Mouse (Mus musculus): ENCODE measurements around the gene Gpn3. TPM values are rescaled to one million over a fixed set of nuclear protein-coding genes. Genes with fewer than 3 reads are reported as not detected.

Gene Gpn3
- polyA plus RNA-seq, 1 experiment = 18.9 TPM

DNA sequence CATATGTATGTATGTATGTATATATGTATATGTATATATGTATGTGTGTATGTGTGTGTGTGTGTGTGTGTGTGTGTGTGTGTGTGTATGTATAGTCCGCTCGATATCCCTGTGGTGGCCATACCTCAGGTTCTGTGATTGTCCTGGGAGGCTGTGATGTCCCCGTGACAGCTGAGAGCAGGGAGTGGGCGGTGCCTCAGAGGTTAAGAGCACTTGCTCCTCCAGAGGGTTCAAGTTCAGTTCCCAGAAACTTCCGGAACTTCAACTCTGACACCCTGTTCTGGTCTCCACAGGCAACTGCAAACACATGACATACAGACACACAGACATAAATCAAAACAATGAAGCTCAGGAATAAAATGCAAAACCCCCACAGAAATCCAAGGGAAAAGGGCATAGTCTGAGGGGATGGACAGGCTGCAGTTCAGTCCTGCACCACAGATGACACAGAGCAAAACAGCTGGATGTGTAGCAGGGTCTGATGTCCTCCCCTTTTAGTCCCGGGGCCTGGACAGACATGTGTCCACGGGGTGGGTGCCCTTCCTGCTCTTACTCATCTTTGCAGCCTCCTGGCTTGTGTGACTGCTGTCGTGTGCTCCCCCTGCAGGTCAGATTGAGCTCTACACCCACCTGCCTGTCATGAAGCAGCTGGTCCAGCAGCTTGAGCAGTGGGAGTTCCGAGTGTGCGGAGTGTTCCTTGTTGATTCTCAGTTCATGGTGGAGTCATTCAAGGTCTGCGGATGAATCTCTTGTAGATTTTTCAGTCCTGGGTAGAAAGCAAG, 7.9 kb downstream of the Gpn3 start:
- Histone ChIP-seq H3K27me3 (ENCODE audit: control insufficient read depth, insufficient read depth, insufficient read length) (no peaks in the 10 kb centered on the region), H3ac (ENCODE audit: control insufficient read depth, insufficient read length) (no peak overlapping the region), H3K4me2 (ENCODE audit: low read depth) (peak overlapping the region; percentile 49), H3K4me3 (no peak overlapping the region), H3K79me2 (ENCODE audit: control insufficient read depth, insufficient read depth) (no peaks in the 10 kb centered on the region), H3K36me3 (ENCODE audit: control insufficient read depth, insufficient read depth) (peaks cover 6% of the 10 kb centered on the region)
- TF ChIP-seq MYOG (IDR thresholded peaks at IDR 0.05; ENCODE audit: control insufficient read depth in 1 of 3, insufficient read depth in 1 of 3, insufficient read length in 2 of 3, low read depth in 2 of 3) (peak in 2 of 3 experiments; percentile 13 to 66), REST (IDR thresholded peaks at IDR 0.05; ENCODE audit: insufficient read depth, insufficient read length) (no peak), MYOD1 (IDR thresholded peaks at IDR 0.05; ENCODE audit: control insufficient read depth in 1 of 3, insufficient read length in 2 of 3, low read depth in 2 of 3) (peak in 2 of 3 experiments; percentile 34 to 69)

DNA sequence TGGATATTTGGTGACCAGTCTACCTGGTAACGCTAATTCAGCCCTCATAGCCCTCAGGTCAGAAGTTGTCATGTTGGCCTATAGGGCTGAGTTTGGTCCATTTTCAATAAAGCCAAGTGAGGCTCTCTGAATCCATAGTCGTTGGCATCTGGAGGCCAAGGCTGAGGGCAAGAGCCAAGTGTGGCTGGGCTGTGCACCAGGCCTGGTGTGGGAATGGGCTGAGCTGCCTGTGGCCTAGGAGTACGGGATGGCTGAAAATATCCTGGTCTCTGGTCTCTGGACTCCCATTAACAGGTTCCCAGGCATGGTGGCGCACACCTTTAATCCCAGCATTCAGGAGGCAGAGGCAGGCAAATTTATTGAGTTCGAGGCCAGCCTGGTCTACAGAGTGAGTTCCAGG, 18.3 kb downstream of the Gpn3 start:
- TF ChIP-seq POLR2A (IDR thresholded peaks at IDR 0.05; ENCODE audit: insufficient read length, low read depth) (no peak), E2F4 (IDR thresholded peaks at IDR 0.05; ENCODE audit: insufficient read depth) (no peak), MYOG (IDR thresholded peaks at IDR 0.05; ENCODE audit: control insufficient read depth in 1 of 3, insufficient read depth in 1 of 3, insufficient read length in 2 of 3, low read depth in 2 of 3) (no peak), USF1 (IDR thresholded peaks at IDR 0.05; ENCODE audit: low read depth) (no peak), CEBPB (IDR thresholded peaks at IDR 0.05; ENCODE audit: insufficient read depth, poor library complexity, severe bottlenecking) (no peak), SRF (IDR thresholded peaks at IDR 0.05; ENCODE audit: control insufficient read depth, insufficient read length, low read depth) (no peak), POLR2AphosphoS2 (IDR thresholded peaks at IDR 0.05; ENCODE audit: insufficient read length, low read depth) (no peak), MAX (IDR thresholded peaks at IDR 0.05; ENCODE audit: low read depth) (no peak), REST (IDR thresholded peaks at IDR 0.05; ENCODE audit: insufficient read depth, insufficient read length) (no peak), MYOD1 (IDR thresholded peaks at IDR 0.05; ENCODE audit: control insufficient read depth in 1 of 3, insufficient read length in 2 of 3, low read depth in 2 of 3) (no peak), TCF12 (IDR thresholded peaks at IDR 0.05; ENCODE audit: insufficient read depth, poor library complexity, severe bottlenecking) (no peak), TCF3 (IDR thresholded peaks at IDR 0.05; ENCODE audit: insufficient read length, low read depth) (no peak)
- no peaks in the 10 kb centered on the region for H3K36me3 ChIP-seq (ENCODE audit: control insufficient read depth, insufficient read depth)
- H3K4me3 ChIP-seq = no peak overlapping the region
- peaks cover 18% of the 10 kb centered on the region for H3K79me2 ChIP-seq (ENCODE audit: control insufficient read depth, insufficient read depth)
- no peak overlapping the region for H3K4me2 ChIP-seq (ENCODE audit: low read depth)
- H3ac ChIP-seq (ENCODE audit: control insufficient read depth, insufficient read length) = no peak overlapping the region
- H3K27me3 ChIP-seq (ENCODE audit: control insufficient read depth, insufficient read depth, insufficient read length) = no peaks in the 10 kb centered on the region

DNA sequence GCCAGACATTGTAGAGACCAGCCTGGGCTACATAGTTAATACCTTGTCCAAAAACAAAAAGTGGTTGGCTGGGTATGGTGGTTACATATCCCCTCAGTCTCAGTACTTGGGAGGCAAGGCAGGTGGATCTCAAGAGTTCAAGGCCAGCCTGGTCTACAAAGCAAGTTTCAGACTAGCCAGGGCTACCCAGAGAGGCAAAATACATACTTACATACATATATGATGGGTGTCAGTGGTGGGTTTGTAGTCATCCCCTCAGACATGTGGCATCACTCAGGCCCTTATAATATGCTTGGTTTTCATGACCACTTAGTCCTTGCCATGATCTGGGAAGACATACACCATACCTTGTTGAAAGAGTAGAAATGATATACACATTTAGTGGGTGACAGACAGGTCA, 19.0 kb downstream of the Gpn3 start:
- H3K79me2 ChIP-seq (ENCODE audit: control insufficient read depth, insufficient read depth) = peaks cover 18% of the 10 kb centered on the region
- H3K36me3 ChIP-seq (ENCODE audit: control insufficient read depth, insufficient read depth) = no peaks in the 10 kb centered on the region
- H3ac ChIP-seq (ENCODE audit: control insufficient read depth, insufficient read length) = no peak overlapping the region
- H3K4me2 ChIP-seq (ENCODE audit: low read depth) = no peak overlapping the region
- H3K4me3 ChIP-seq = no peak overlapping the region
- TF ChIP-seq E2F4 (IDR thresholded peaks at IDR 0.05; ENCODE audit: insufficient read depth) (no peak), USF1 (IDR thresholded peaks at IDR 0.05; ENCODE audit: low read depth) (no peak), TCF3 (IDR thresholded peaks at IDR 0.05; ENCODE audit: insufficient read length, low read depth) (no peak), SRF (IDR thresholded peaks at IDR 0.05; ENCODE audit: control insufficient read depth, insufficient read length, low read depth) (no peak), MYOG (IDR thresholded peaks at IDR 0.05; ENCODE audit: control insufficient read depth in 1 of 3, insufficient read depth in 1 of 3, insufficient read length in 2 of 3, low read depth in 2 of 3) (no peak), POLR2A (IDR thresholded peaks at IDR 0.05; ENCODE audit: insufficient read length, low read depth) (no peak), POLR2AphosphoS2 (IDR thresholded peaks at IDR 0.05; ENCODE audit: insufficient read length, low read depth) (no peak), TCF12 (IDR thresholded peaks at IDR 0.05; ENCODE audit: insufficient read depth, poor library complexity, severe bottlenecking) (no peak), REST (IDR thresholded peaks at IDR 0.05; ENCODE audit: insufficient read depth, insufficient read length) (no peak), MAX (IDR thresholded peaks at IDR 0.05; ENCODE audit: low read depth) (no peak), CEBPB (IDR thresholded peaks at IDR 0.05; ENCODE audit: insufficient read depth, poor library complexity, severe bottlenecking) (no peak), MYOD1 (IDR thresholded peaks at IDR 0.05; ENCODE audit: control insufficient read depth in 1 of 3, insufficient read length in 2 of 3, low read depth in 2 of 3) (no peak)
- no peaks in the 10 kb centered on the region for H3K27me3 ChIP-seq (ENCODE audit: control insufficient read depth, insufficient read depth, insufficient read length)

DNA sequence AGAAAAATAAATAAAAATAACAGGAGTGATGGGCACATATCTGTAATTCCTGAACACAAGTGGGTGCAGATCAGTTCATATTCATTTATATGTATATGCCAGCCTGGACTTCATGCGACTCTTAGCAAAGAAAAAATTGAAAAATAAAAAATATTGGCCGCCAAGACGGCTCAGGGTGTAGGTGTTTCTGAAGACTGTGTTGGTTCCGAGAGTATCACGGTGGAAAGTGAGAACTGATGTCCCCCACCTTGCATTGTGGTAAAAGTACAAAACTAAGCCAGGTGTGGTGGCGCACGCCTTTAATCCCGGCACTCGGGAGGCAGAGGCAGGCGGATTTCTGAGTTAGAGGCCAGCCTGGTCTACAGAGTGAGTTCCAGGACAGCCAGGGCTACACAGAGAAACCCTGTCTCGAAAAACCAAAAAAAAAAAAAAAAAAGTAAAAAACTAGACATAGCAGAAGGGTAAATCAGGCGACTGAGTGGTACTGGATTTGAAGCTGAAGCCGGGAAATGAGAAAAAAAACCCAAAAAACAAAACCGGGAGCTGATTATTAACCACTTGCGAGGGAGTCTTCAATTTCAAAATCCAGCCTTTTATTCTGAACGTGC, 19.6 kb downstream of the Gpn3 start:
- H3K36me3 ChIP-seq (ENCODE audit: control insufficient read depth, insufficient read depth) = no peaks in the 10 kb centered on the region
- peak overlapping the region; percentile 22 for H3ac ChIP-seq (ENCODE audit: control insufficient read depth, insufficient read length)
- no peak for TF ChIP-seq MAX (IDR thresholded peaks at IDR 0.05; ENCODE audit: low read depth)
- TF ChIP-seq TCF12 (IDR thresholded peaks at IDR 0.05; ENCODE audit: insufficient read depth, poor library complexity, severe bottlenecking) = no peak
- TF ChIP-seq POLR2A (IDR thresholded peaks at IDR 0.05; ENCODE audit: insufficient read length, low read depth) = no peak
- no peak for TF ChIP-seq MYOG (IDR thresholded peaks at IDR 0.05; ENCODE audit: control insufficient read depth in 1 of 3, insufficient read depth in 1 of 3, insufficient read length in 2 of 3, low read depth in 2 of 3)
- TF ChIP-seq CEBPB (IDR thresholded peaks at IDR 0.05; ENCODE audit: insufficient read depth, poor library complexity, severe bottlenecking) = no peak
- TF ChIP-seq SRF (IDR thresholded peaks at IDR 0.05; ENCODE audit: control insufficient read depth, insufficient read length, low read depth) = no peak
- no peak for TF ChIP-seq MYOD1 (IDR thresholded peaks at IDR 0.05; ENCODE audit: control insufficient read depth in 1 of 3, insufficient read length in 2 of 3, low read depth in 2 of 3)
- TF ChIP-seq TCF3 (IDR thresholded peaks at IDR 0.05; ENCODE audit: insufficient read length, low read depth) = no peak
- TF ChIP-seq USF1 (IDR thresholded peaks at IDR 0.05; ENCODE audit: low read depth) = no peak
- no peak for TF ChIP-seq POLR2AphosphoS2 (IDR thresholded peaks at IDR 0.05; ENCODE audit: insufficient read length, low read depth)
- no peak for TF ChIP-seq E2F4 (IDR thresholded peaks at IDR 0.05; ENCODE audit: insufficient read depth)
- H3K4me3 ChIP-seq = peak overlapping the region; percentile 68
- H3K27me3 ChIP-seq (ENCODE audit: control insufficient read depth, insufficient read depth, insufficient read length) = no peaks in the 10 kb centered on the region
- peaks cover 18% of the 10 kb centered on the region for H3K79me2 ChIP-seq (ENCODE audit: control insufficient read depth, insufficient read depth)
- peak overlapping the region; percentile 78 for H3K4me2 ChIP-seq (ENCODE audit: low read depth)

Data from myocyte (in vitro differentiated cells).